Mouse (Mus musculus) liver, embryonic 12.5 days (tissue): ENCODE results near the gene Flrt1. TPM values are rescaled to one million over a fixed set of nuclear protein-coding genes. Genes with fewer than 3 reads are reported as not detected.

Experiments used
- ATAC-seq: fragments of 200-750 bp; cut with Nextera tagmentation; 2 replicates; pipeline ENCODE4 v1.8.0; 2017; ENCODE audit warnings: moderate number of reproducible peaks, mild to moderate bottlenecking, moderate library complexity
- H3K27ac ChIP-seq: fragments of 300-500 bp; sonication (generic); 2 replicates; pipeline ENCODE4 v1.5.1; 2016; ENCODE audit warnings: mild to moderate bottlenecking
- H3K27me3 ChIP-seq: fragments of 300-500 bp; sonication (generic); replicated peaks from 2 replicates; pipeline ENCODE4 v1.6.1; 2016; ENCODE audit warnings: mild to moderate bottlenecking, moderate library complexity
- H3K36me3 ChIP-seq: fragments of 300-500 bp; sonication (generic); 2 replicates; pipeline ENCODE4 v1.6.1; 2016; ENCODE audit warnings: mild to moderate bottlenecking, moderate library complexity
- H3K4me1 ChIP-seq: fragments of 300-500 bp; sonication (generic); 2 replicates; pipeline ENCODE4 v1.6.1; 2016
- H3K4me2 ChIP-seq: fragments of 300-500 bp; sonication (generic); 2 replicates; pipeline ENCODE4 v1.6.1; 2016; ENCODE audit warnings: mild to moderate bottlenecking, moderate library complexity
- H3K4me3 ChIP-seq: fragments of 300-500 bp; sonication (generic); 2 replicates; pipeline ENCODE4 v1.5.1; 2016; ENCODE audit warnings: mild to moderate bottlenecking, moderate library complexity
- H3K9ac ChIP-seq: fragments of 300-500 bp; sonication (generic); 2 replicates; pipeline ENCODE4 v1.6.1; 2016; ENCODE audit warnings: mild to moderate bottlenecking, moderate library complexity
- H3K9me3 ChIP-seq: fragments of 300-500 bp; sonication (generic); replicated peaks from 2 replicates; pipeline ENCODE4 v1.6.1; 2016; ENCODE audit warnings: mild to moderate bottlenecking, moderate library complexity
- WGBS: fragments of 180-500 bp; shearing (Covaris S2); methylation state at CpG from one replicate; pipeline ENCODE4 v1.1.7; 2016; ENCODE audit not compliant: insufficient replicate concordance; 5-methylcytosine and 5-hydroxymethylcytosine counted together
- polyA plus RNA-seq: library from polyadenylated mRNA; unstranded; fragments of >200 nt; fragmentation: Nextera tagmentation; extraction: Ambion mirVana; gene quantifications from 2 replicates; pipeline ENCODE4 v1.2.1, GENCODE M21; 2016

The Flrt1 gene
- polyA plus RNA-seq, 1 experiment from 2014 or later = 0.23 TPM

DNA sequence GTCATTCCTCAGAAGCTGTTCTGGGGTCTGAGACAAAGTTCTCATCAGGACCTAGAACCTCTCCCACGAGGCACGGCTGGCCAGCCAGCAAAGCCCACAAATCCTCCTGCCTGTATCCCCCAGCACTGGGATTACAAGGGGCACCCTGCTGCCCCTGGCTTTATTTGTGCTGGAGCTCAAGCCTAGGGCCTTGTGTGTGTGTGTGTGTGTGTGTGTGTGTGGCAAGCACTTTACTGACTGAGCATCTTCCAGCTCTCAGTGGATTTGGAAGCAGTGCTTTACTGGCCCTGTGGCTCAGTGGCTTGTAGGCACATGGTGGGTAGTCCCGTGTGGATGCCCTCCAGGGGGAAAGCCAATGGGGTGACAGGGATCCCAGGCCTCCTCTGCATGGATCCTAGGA, 7.1 kb upstream of the Flrt1 start:
- 75% methylated on average over 3 of the region's 3 CpGs for WGBS
- H3K9ac ChIP-seq = no peak overlapping the region
- H3K27ac ChIP-seq = no peak overlapping the region
- 0 out of 2 replicates have a peak, but pooled peaks cover 4% of the 10 kb centered on the region for H3K27me3 ChIP-seq
- H3K4me1 ChIP-seq = peaks cover 59% of the 10 kb centered on the region
- H3K4me2 ChIP-seq = no peak overlapping the region
- no peak for ATAC-seq
- H3K4me3 ChIP-seq = no peak overlapping the region
- no peaks in the 10 kb centered on the region for H3K36me3 ChIP-seq
- no peaks in the 10 kb centered on the region for H3K9me3 ChIP-seq

GRCm38 (mm10) chr19:7111710-7112109, 6.2 kb upstream of the Flrt1 start:
- Histone ChIP-seq H3K4me2 (no peak overlapping the region), H3K4me3 (no peak overlapping the region), H3K9me3 (no peaks in the 10 kb centered on the region), H3K27ac (no peak overlapping the region), H3K4me1 (peaks cover 50% of the 10 kb centered on the region), H3K9ac (no peak overlapping the region), H3K36me3 (no peaks in the 10 kb centered on the region), H3K27me3 (0 out of 2 replicates have a peak, but pooled peaks cover 4% of the 10 kb centered on the region)
- 74% methylated on average over 4 of the region's 4 CpGs for WGBS
- ATAC-seq = no peak

DNA sequence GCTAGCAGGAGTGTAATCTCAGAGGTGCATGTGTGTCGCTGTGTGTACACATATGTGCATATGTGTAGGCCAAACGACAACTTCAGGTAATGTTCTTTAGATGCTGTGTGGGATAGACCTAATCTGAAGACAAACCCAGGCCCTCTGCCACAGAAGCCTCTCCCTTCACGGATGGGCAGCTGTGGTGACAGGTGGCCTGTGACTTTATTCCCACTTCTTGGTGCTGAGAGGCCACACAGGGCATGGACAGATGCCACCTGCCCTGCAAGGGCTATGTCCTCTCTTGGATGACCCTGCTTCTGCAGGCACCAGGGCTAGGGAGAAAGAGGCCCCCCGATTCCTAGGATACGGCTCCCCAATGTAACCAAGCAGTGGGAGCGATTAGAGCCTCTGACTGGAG, 5.8 kb upstream of the Flrt1 start:
- H3K9me3 ChIP-seq = no peaks in the 10 kb centered on the region
- ATAC-seq = no peak
- H3K9ac ChIP-seq = no peak overlapping the region
- H3K4me3 ChIP-seq = no peak overlapping the region
- no peak overlapping the region for H3K27ac ChIP-seq
- H3K36me3 ChIP-seq = no peaks in the 10 kb centered on the region
- peaks cover 46% of the 10 kb centered on the region for H3K4me1 ChIP-seq
- 78% methylated on average over 6 of the region's 6 CpGs for WGBS
- H3K27me3 ChIP-seq = 0 out of 2 replicates have a peak, but pooled peaks cover 4% of the 10 kb centered on the region
- H3K4me2 ChIP-seq = no peak overlapping the region

DNA sequence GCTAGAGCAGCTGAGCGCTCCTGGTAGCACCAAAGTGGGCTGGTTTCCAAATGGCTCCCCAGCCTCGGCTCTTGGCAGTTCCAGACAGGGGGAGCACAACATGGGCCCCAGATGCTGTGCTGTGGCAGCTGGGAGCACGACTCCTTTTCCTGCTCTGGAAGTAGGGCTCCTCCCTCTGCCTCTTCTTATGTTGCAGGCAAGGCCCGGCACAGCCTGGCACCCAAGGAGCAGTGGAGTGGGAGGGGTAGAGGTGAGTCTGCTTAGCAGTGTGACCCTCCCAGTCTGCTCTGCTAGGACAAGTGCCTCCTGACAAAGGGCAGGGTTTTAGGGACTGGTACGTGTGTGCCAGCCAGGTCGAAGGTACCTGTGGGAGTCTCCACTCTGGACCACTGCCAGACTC, 5.3 kb upstream of the Flrt1 start:
- Histone ChIP-seq H3K36me3 (no peaks in the 10 kb centered on the region), H3K4me2 (no peak overlapping the region), H3K4me1 (peaks cover 42% of the 10 kb centered on the region), H3K9ac (no peak overlapping the region), H3K27me3 (0 out of 2 replicates have a peak, but pooled peaks cover 4% of the 10 kb centered on the region), H3K9me3 (no peaks in the 10 kb centered on the region), H3K4me3 (no peak overlapping the region), H3K27ac (no peak overlapping the region)
- WGBS = 65% methylated on average over 6 of the region's 6 CpGs
- no peak for ATAC-seq

GRCm38 (mm10) chr19:7110097-7110496, 4.6 kb upstream of the Flrt1 start:
- no peak for ATAC-seq
- 39% methylated on average over 5 of the region's 5 CpGs for WGBS
- Histone ChIP-seq H3K4me2 (no peak overlapping the region), H3K36me3 (no peaks in the 10 kb centered on the region), H3K27ac (no peak overlapping the region), H3K4me1 (peaks cover 34% of the 10 kb centered on the region), H3K27me3 (peaks cover 9% of the 10 kb centered on the region), H3K9me3 (no peaks in the 10 kb centered on the region), H3K9ac (no peak overlapping the region), H3K4me3 (no peak overlapping the region)

DNA sequence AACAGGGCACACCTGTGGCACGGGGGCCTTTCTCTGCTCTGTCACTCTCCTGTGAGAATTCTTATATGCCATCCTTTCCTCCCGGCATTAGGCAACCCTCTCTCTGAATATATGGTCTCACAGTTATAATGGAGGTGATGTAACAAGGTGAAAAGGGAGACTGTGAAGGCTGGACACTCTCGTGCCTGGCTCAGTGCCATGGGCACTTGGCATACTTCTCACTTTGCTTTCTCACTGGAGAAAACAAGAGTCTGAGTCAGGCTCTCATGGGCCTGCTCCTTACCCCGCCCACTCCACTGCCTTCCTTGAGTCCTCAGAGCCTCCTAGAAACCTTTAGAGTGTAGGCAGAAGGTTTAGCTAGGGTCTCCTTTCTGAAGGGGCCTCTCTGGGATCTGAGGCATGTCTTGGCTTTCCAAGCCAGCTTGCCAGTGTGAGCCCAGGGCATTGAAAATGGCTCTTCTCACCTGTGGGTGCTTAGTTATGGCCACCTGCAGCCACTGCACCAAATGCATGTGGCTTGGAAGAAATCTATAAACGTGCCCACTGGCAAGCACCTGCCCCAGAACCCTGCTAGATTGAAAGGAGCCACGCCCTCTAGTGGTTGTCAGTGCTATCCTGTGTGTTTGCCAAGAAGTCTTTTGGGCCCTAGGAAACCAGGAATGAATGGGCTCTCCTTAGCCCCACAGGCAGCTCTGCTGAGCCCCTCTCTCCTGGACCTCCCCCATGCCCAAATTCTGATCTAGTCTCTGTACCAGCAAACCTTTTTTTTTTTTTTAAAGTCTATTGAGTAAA, 2.8 kb upstream of the Flrt1 start:
- Histone ChIP-seq H3K4me1 (peaks cover 28% of the 10 kb centered on the region), H3K27me3 (peaks cover 20% of the 10 kb centered on the region), H3K9ac (no peak overlapping the region), H3K9me3 (no peaks in the 10 kb centered on the region), H3K4me3 (no peak overlapping the region), H3K36me3 (no peaks in the 10 kb centered on the region), H3K27ac (no peak overlapping the region), H3K4me2 (no peak overlapping the region)
- ATAC-seq = no peak
- 46% methylated on average over 6 of the region's 6 CpGs for WGBS

- no peak overlapping the region for H3K4me3 ChIP-seq
- H3K27ac ChIP-seq = no peak overlapping the region
- no peak overlapping the region for H3K9ac ChIP-seq
- no peaks in the 10 kb centered on the region for H3K9me3 ChIP-seq
- H3K4me1 ChIP-seq = peaks cover 34% of the 10 kb centered on the region
- no peaks in the 10 kb centered on the region for H3K36me3 ChIP-seq
- H3K27me3 ChIP-seq = peaks cover 29% of the 10 kb centered on the region
- no peak for ATAC-seq
- no peak overlapping the region for H3K4me2 ChIP-seq
- WGBS = 69% methylated on average over 4 of the region's 4 CpGs
Observed at GRCm38 (mm10) chr19:7107174-7107573, 1.6 kb upstream of the Flrt1 start.

DNA sequence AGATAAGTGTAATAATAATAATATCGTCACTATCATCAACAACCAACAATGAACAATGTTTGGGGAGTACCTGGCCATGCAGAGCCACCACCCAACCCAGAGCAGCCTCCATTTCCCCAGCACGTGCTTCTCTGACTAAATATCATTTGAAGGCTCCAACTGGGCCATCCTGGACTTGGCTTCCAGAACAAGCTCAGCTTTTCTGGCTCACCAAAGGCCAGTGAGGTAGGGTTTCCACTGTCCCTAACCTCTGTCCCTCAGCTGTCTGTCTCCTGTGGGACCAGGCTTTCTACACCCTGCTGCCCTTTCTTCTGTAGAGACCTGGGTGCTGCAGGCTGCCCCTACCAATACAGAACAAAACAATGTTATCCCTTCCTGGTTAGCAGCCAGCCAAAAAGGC, 1.0 kb upstream of the Flrt1 start:
- Histone ChIP-seq H3K9ac (no peak overlapping the region), H3K4me2 (no peak overlapping the region), H3K27me3 (peaks cover 34% of the 10 kb centered on the region), H3K4me3 (no peak overlapping the region), H3K27ac (no peak overlapping the region), H3K36me3 (no peaks in the 10 kb centered on the region), H3K4me1 (peaks cover 34% of the 10 kb centered on the region), H3K9me3 (no peaks in the 10 kb centered on the region)
- no peak for ATAC-seq
- WGBS = 62% methylated on average over 2 of the region's 2 CpGs

DNA sequence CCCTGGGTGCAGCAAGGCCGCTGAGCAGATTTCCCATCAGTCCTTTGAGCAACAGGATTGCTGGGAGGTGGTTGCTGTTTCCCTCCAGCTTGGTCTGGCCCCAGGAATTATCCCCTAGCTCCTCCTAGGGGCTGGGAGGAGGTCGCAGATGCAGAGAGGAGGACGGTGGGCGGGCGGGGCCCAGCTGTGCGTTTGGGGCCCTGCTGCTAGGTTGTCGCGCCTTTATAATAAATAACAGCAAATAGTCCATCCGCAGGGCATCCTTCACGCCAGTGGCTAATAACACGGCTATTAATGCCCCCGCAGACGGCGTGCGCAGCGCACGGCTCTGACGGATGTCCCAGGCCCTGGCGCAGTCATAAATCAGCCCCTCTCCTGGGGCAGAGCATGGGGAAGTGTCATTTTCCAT, 1.5 kb downstream of the Flrt1 start:
- no peak overlapping the region for H3K27ac ChIP-seq
- H3K4me1 ChIP-seq = peaks cover 21% of the 10 kb centered on the region
- 37% methylated on average over 19 of the region's 19 CpGs for WGBS
- H3K27me3 ChIP-seq = peaks cover 39% of the 10 kb centered on the region
- no peaks in the 10 kb centered on the region for H3K9me3 ChIP-seq
- H3K36me3 ChIP-seq = no peaks in the 10 kb centered on the region
- H3K9ac ChIP-seq = 0 out of 2 replicates have a peak overlapping the region, but pooled peaks have one; percentile 9
- H3K4me2 ChIP-seq = peak overlapping the region; percentile 13; the same call in 1 of the 2 replicates
- no peak overlapping the region for H3K4me3 ChIP-seq
- no peak for ATAC-seq

DNA sequence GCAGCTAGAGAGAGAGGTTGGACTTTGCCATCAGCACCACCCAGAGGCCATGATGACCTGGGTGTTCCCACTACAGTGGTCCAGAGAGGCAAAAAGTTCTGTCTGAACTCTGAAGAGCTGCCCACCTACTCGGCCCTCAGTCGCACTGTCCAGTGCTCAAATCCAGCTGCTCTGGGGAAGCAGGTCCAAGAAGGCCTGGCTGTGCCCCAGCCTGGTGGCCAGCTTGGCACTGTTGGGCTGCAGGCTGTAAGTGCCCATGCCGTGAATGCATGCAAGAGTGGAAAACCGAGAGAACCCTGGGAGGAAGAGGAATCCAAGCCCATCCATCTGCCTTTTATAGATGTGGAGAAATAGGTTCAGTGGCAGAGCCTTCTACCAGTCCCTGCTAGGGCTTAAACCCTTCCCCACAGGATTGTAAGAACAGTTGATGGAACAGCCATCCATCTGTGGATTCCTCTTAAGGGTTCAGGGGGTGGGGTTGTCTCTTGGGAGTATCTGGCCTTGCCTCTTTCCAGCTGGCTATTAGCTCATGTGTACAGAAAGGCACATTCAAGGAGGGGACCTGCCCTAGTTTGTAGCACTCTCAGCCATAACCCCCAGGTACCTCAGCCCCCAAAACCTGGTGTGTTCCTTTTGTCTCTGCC, 2.1 kb downstream of the Flrt1 start:
- WGBS = 60% methylated on average over 4 of the region's 4 CpGs
- peak overlapping the region; percentile 13; the same call in 1 of the 2 replicates for H3K4me2 ChIP-seq
- no peak for ATAC-seq

DNA sequence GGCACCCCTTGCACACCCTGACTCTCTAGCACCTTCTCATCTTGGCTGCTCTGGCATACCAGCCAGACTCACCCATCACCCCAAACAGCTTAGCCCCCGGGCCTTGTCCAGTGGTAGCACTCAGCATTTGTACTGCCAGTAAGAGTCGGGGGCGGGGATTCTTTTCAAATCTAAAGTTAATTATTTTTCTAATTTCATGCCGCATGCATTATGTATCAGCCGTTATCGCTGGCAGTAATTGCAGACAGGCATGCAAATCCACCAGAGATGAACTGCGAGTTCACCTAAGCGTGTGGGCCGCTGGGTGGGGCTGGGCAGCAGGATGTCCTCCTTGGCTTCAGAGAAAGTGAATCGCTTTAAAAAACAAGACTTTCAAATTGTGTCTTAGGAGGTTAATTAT, 3.5 kb downstream of the Flrt1 start:
- ATAC-seq = no peak
- Histone ChIP-seq H3K9ac (no peak overlapping the region), H3K4me1 (peaks cover 21% of the 10 kb centered on the region), H3K27ac (no peak overlapping the region), H3K4me3 (no peak overlapping the region), H3K4me2 (no peak overlapping the region), H3K27me3 (peaks cover 56% of the 10 kb centered on the region), H3K36me3 (no peaks in the 10 kb centered on the region), H3K9me3 (no peaks in the 10 kb centered on the region)
- 82% methylated on average over 10 of the region's 10 CpGs for WGBS

More for the DNA sequence above, 2.1 kb downstream of the Flrt1 start:
- H3K4me1 ChIP-seq = peaks cover 21% of the 10 kb centered on the region
- H3K4me3 ChIP-seq = no peak overlapping the region
- H3K27ac ChIP-seq = no peak overlapping the region
- 0 out of 2 replicates have a peak overlapping the region, but pooled peaks have one; percentile 9 for H3K9ac ChIP-seq
- no peaks in the 10 kb centered on the region for H3K36me3 ChIP-seq
- H3K27me3 ChIP-seq = peaks cover 42% of the 10 kb centered on the region
- H3K9me3 ChIP-seq = no peaks in the 10 kb centered on the region

DNA sequence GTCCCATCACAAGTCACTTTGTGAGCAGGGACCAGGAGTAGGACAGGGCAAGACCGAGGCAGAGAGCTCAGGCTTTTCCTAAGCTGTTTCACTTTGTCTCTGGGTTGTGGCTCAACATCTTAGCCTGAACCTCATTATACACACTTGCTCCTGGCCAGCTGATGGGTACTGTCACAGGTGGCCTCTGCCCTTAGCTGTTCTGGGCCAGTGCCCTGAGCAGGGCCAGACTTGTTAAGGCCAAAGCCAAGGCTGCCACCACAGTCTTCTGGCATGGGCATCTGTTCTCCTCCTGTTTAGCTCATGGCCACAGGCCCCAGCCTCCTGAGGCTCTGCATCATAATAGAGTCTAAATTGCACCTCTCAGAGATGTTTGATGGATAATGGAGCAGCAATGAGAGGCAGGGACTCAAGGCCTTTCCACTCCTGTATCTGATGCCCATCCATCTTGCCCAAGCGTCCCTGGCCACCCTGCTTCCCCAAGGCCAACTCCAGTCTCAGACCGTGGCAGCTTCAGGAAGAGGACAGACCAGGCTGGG, 5.8 kb downstream of the Flrt1 start:
- Histone ChIP-seq H3K27ac (no peak overlapping the region), H3K9me3 (no peaks in the 10 kb centered on the region), H3K36me3 (no peaks in the 10 kb centered on the region), H3K4me1 (peaks cover 21% of the 10 kb centered on the region), H3K4me2 (no peak overlapping the region), H3K4me3 (no peak overlapping the region), H3K27me3 (peaks cover 72% of the 10 kb centered on the region), H3K9ac (no peak overlapping the region)
- 68% methylated on average over 3 of the region's 3 CpGs for WGBS
- ATAC-seq = no peak
